ENCODE assay signal across 16 mouse cellular contexts in the genomic region with DNA sequence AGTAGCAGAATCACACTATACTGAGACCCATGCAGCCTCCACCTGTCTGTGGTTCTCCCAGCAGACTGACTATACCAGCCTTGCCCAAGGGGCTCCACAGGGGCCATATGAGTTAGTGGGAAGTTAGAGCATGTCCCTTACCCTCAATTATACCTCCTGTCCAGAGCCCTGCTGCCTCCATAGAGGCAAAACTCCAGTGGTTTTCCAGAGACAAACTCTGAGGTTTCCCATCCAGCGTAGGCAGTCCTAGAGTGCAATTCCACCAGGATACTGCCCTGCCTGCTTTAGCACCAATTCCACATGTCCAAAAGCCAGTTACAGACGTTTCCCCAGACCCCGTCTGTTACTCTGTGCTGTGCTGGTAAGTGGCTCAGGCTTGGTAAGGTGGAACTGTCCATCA.
"Had no signal": no experiment of that assay in that cellular context is flagged by ENCODE, and none has a peak within 500 bp of the region (broad histone marks: within the 10 kb centered on the region; RNA-seq: fewer than 3 reads in every experiment).

No protein-coding gene starts in this region.

- H3K4me3 ChIP-seq: layer of hippocampus, adult 2 months; limb, embryonic 12.5 days; lung, embryonic 15.5 days; megakaryocyte, embryonic 14.5 days had no signal

- DNase-seq: kidney, adult 11 months; kidney, adult 9 months; kidney, postnatal 10 days; kidney, postnatal 4 days; liver; lung, postnatal 14 days; right cerebral cortex, postnatal 25 days; thymus, adult 18-20 months; thymus, postnatal 14 days had no signal

- H3K4me1 ChIP-seq: limb, embryonic 12.5 days had no signal

- H3K27ac ChIP-seq: hindbrain, postnatal 0 days; layer of hippocampus, adult 2 months; limb, embryonic 12.5 days; liver, embryonic 14.5 days; lung, embryonic 15.5 days; macrophage had no signal

- H3K27me3 ChIP-seq: lung, embryonic 15.5 days had no signal

- H3K4me2 ChIP-seq: limb, embryonic 12.5 days; lung, embryonic 15.5 days had no signal

- H3K9me3 ChIP-seq: limb, embryonic 12.5 days; lung, embryonic 15.5 days; megakaryocyte, embryonic 14.5 days had no signal

- H3K36me3 ChIP-seq: limb, embryonic 12.5 days; lung, embryonic 15.5 days had no signal

- ATAC-seq: hindbrain, postnatal 0 days had no signal

- H3K9ac ChIP-seq: limb, embryonic 12.5 days; liver, embryonic 14.5 days; lung, embryonic 15.5 days had no signal
